Mouse (Mus musculus) bone marrow macrophage, adult 2 months (primary cell): ENCODE measurements around the gene Pcx.

ENCODE experiments used
- CTCF ChIP-seq: IDR thresholded peaks from 2 replicates; pipeline ENCODE4 v1.5.1; 2012; ENCODE audit warnings: low read depth, mild to moderate bottlenecking, low read length, moderate library complexity
- POLR2A ChIP-seq: IDR thresholded peaks from 2 replicates; pipeline ENCODE4 v1.6.1; 2012; ENCODE audit warnings: mild to moderate bottlenecking, low read depth, low read length, borderline replicate concordance

DNA sequence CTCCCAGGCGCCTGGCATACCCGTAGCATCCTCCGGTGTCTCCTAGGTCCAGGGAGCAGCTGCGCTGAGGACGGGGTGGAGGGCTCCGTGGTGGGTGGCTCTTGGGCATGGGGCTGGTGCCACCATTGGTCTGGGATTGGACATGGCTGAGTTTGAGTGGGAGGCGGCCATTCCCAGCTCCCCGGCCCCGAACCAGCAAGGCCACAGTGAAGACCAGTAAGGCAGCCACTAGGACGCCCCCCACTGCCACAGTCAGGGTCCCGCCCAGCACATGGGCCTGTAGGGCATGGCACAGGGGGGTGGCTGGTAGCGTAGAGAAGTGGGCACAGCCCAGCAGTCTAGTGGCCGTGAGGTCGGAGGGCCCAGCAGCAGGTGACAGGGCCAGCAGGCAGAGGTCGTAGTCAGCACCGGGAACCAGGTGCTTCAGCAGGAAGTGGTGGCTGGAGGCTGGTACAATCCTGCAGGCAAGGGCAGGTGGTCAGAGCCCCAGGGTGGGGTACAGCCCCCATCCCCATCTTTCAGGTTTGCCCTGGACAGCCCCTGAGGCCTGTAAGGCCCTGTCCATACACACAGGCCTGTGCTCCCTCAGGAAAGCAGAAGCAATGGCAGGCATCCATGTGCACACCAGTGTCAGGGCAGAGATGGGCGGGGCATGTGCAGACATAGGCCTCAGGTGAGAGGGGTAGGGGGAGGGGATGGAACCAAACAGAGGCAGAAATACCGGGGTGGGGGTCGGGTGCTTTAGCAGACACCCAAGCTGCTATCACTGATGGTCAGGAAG is 102.1 kb downstream of the Pcx start:
- TF ChIP-seq POLR2A (no peak), CTCF (no peak)
